Mouse (Mus musculus) lung, embryonic 14.5 days (tissue): Measurements from ENCODE around the gene Tnfrsf26. TPM values are rescaled to one million over a fixed set of nuclear protein-coding genes. Genes with fewer than 3 reads are reported as not detected.
"Not testable (repeated sequence)": the region's sequence is repeated elsewhere in the genome, so short reads cannot be mapped to it uniquely, and the experiment has no call there.

ENCODE experiments used
- ATAC-seq: fragments of 200-750 bp; cut with Nextera tagmentation; 2 replicates; pipeline ENCODE4 v1.8.0; 2017; ENCODE audit warnings: mild to moderate bottlenecking, moderate TSS enrichment, moderate library complexity; ENCODE audit not compliant: insufficient read depth
- DNase-seq: peaks from one replicate; pipeline ENCODE4 v3.0.0-alpha.2; 2015
- H3K27ac ChIP-seq: fragments of 300-500 bp; sonication (generic); 2 replicates; pipeline ENCODE4 v1.5.1; 2014; ENCODE audit warnings: low read depth, mild to moderate bottlenecking, moderate library complexity
- H3K27me3 ChIP-seq: fragments of 300-500 bp; sonication (generic); 2 replicates; pipeline ENCODE4 v1.6.1; 2014; ENCODE audit warnings: low read length, control low read depth; ENCODE audit not compliant: insufficient read depth
- H3K36me3 ChIP-seq: fragments of 300-500 bp; sonication (generic); 2 replicates; pipeline ENCODE4 v1.6.1; 2014; ENCODE audit warnings: control low read depth; ENCODE audit not compliant: insufficient read depth
- H3K4me1 ChIP-seq: fragments of 300-500 bp; sonication (generic); 2 replicates; pipeline ENCODE4 v1.6.1; 2014; ENCODE audit warnings: antibody characterized with exemption, control low read depth; ENCODE audit not compliant: insufficient read depth
- H3K4me2 ChIP-seq: fragments of 300-500 bp; sonication (generic); 2 replicates; pipeline ENCODE4 v1.6.1; 2014; ENCODE audit warnings: mild to moderate bottlenecking
- H3K4me3 ChIP-seq: fragments of 300-500 bp; sonication (generic); 2 replicates; pipeline ENCODE4 v1.5.1; 2014; ENCODE audit warnings: low read depth, low read length
- H3K9ac ChIP-seq: fragments of 300-500 bp; sonication (generic); 2 replicates; pipeline ENCODE4 v1.6.1; 2014
- H3K9me3 ChIP-seq: fragments of 300-500 bp; sonication (generic); 2 replicates; pipeline ENCODE4 v1.6.1; 2016; ENCODE audit warnings: low read depth, low read length, control low read depth
- CTCF ChIP-seq: IDR thresholded peaks from 2 replicates; pipeline ENCODE4 v1.5.1; 2016; ENCODE audit warnings: antibody characterized with exemption, low read depth
- WGBS: fragments of 180-500 bp; shearing (Covaris S2); extraction: QIAGEN DNeasy Blood & Tissue Kit; methylation state at CpG from one replicate; pipeline ENCODE4 v1.1.7; 2014; 5-methylcytosine and 5-hydroxymethylcytosine counted together
- polyA plus RNA-seq: library from polyadenylated mRNA; unstranded; fragments of >200 nt; fragmentation: Nextera tagmentation; extraction: Ambion mirVana; gene quantifications from 2 replicates; pipeline ENCODE4 v1.2.1, GENCODE M21; 2014

Tnfrsf26 gene
- polyA plus RNA-seq, result 0.11 and 0.24 TPM in 2 replicates

GRCm38 (mm10) chr7:143628540-143628939, at the start of gene Tnfrsf26:
Gene Tnfrsf26, minus strand, starts transcription at chr7:143628722.
- Histone ChIP-seq H3K27ac (no peak within 1 kb of the TSS), H3K4me1 (no peaks in the 10 kb centered on the region), H3K36me3 (no peaks in the 10 kb centered on the region), H3K9ac (no peak within 1 kb of the TSS), H3K27me3 (no peaks in the 10 kb centered on the region), H3K4me2 (no peak within 1 kb of the TSS), H3K9me3 (no peaks in the 10 kb centered on the region), H3K4me3 (no peak within 1 kb of the TSS)
- no peak for TF ChIP-seq CTCF
- 90% methylated on average over 1 of the region's 1 CpGs for WGBS
- DNase-seq, result no peak
- no peak for ATAC-seq

GRCm38 (mm10) chr7:143666427-143667311, 38.1 kb upstream of the Tnfrsf26 start:
- no peak for TF ChIP-seq CTCF
- H3K36me3 ChIP-seq, result no peaks in the 10 kb centered on the region
- no peaks in the 10 kb centered on the region for H3K4me1 ChIP-seq
- no peak overlapping the region for H3K9ac ChIP-seq
- H3K27ac ChIP-seq, result no peak overlapping the region
- H3K27me3 ChIP-seq, result no peaks in the 10 kb centered on the region
- DNase-seq, result peak; percentile 17
- ATAC-seq, result no peak
- no peak overlapping the region for H3K4me3 ChIP-seq
- H3K4me2 ChIP-seq, result no peak overlapping the region
- no peaks in the 10 kb centered on the region for H3K9me3 ChIP-seq

GRCm38 (mm10) chr7:143663470-143663869, 34.9 kb upstream of the Tnfrsf26 start:
- H3K27me3 ChIP-seq, result no peaks in the 10 kb centered on the region
- ATAC-seq, result no peak
- H3K4me1 ChIP-seq, result no peaks in the 10 kb centered on the region
- H3K4me2 ChIP-seq, result no peak overlapping the region
- H3K27ac ChIP-seq, result no peak overlapping the region
- H3K4me3 ChIP-seq, result no peak overlapping the region
- TF ChIP-seq CTCF, result no peak
- DNase-seq, result no peak
- no peaks in the 10 kb centered on the region for H3K9me3 ChIP-seq
- H3K9ac ChIP-seq, result no peak overlapping the region
- 71% methylated on average over 2 of the region's 2 CpGs for WGBS
- no peaks in the 10 kb centered on the region for H3K36me3 ChIP-seq

- H3K9ac ChIP-seq, result no peak overlapping the region
- H3K9me3 ChIP-seq, result no peaks in the 10 kb centered on the region
- H3K4me3 ChIP-seq, result no peak overlapping the region
- H3K4me1 ChIP-seq, result no peaks in the 10 kb centered on the region
- ATAC-seq (no peak), DNase-seq (no peak)
- no peaks in the 10 kb centered on the region for H3K27me3 ChIP-seq
- no peak overlapping the region for H3K27ac ChIP-seq
- no peak overlapping the region for H3K4me2 ChIP-seq
- TF ChIP-seq CTCF, result no peak
- H3K36me3 ChIP-seq, result no peaks in the 10 kb centered on the region
Observed at GRCm38 (mm10) chr7:143660797-143661196, 32.3 kb upstream of the Tnfrsf26 start.

- not testable (repeated sequence) for H3K27me3 ChIP-seq, H3K4me1 ChIP-seq, DNase-seq, H3K36me3 ChIP-seq, H3K9me3 ChIP-seq, H3K27ac ChIP-seq, H3K9ac ChIP-seq
- 51% methylated on average over 10 of the region's 10 CpGs for WGBS
- peak overlapping the region; percentile 89 for H3K4me2 ChIP-seq
- H3K4me3 ChIP-seq, result peak overlapping the region; percentile 49
- peak; percentile 49 for ATAC-seq
Observed at GRCm38 (mm10) chr7:143649769-143650346, 21.3 kb upstream of the Tnfrsf26 start.

GRCm38 (mm10) chr7:143649034-143649768, 20.7 kb upstream of the Tnfrsf26 start, which contains the start of gene Tnfrsf22:
Gene Tnfrsf22, minus strand, starts transcription at chr7:143649661.
- Histone ChIP-seq H3K4me2 (peak within 1 kb of the TSS; percentile 89), H3K9ac (peak within 1 kb of the TSS; percentile 63), H3K36me3 (no peaks in the 10 kb centered on the region), H3K27ac (no peak within 1 kb of the TSS), H3K9me3 (no peaks in the 10 kb centered on the region; the same call in 1 of the 2 replicates), H3K4me1 (no peaks in the 10 kb centered on the region), H3K4me3 (peak within 1 kb of the TSS; percentile 49), H3K27me3 (no peaks in the 10 kb centered on the region)
- WGBS, result 2% methylated on average over 39 of the region's 39 CpGs
- peak; percentile 92 for DNase-seq
- ATAC-seq, result peak; percentile 99
- TF ChIP-seq CTCF, result no peak

- 85% methylated on average over 2 of the region's 2 CpGs for WGBS
- not testable (repeated sequence) for H3K4me2 ChIP-seq, H3K9ac ChIP-seq, H3K27me3 ChIP-seq, H3K27ac ChIP-seq, H3K4me3 ChIP-seq, H3K9me3 ChIP-seq, DNase-seq, ATAC-seq, H3K36me3 ChIP-seq, H3K4me1 ChIP-seq
Observed at GRCm38 (mm10) chr7:143643949-143644348, 15.4 kb upstream of the Tnfrsf26 start.
